Mouse (Mus musculus): ENCODE results near the gene Tmem40.

DNA sequence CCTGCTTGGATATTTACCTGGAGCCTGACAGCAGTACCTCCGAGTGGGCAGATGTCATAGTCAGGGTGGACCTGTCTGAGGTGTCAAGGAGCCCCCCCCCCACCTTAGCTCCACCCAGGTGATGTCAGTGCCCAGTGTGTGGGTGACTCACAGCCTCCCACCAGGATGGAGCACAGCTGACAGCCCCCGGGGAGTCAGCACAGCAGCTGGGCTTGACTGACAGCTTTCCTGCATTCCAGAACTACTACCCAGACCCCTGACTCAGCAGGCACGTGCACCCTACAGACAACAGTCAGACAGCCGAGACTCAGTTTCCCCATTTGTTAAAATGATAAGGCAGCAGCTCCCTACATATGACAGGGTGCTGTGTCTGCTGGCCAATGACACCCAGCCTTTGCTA, 1.2 kb downstream of the Tmem40 start:
- TF ChIP-seq CTCF (IDR thresholded peaks at IDR 0.05 in 2 of 3, conservative IDR thresholded peaks at IDR 0.05 in 1 of 3; ENCODE audit: control insufficient read depth in 1 of 3, insufficient read depth in 1 of 3, low read depth in 2 of 3, low read length in 3 of 3, poor library complexity in 1 of 3, severe bottlenecking in 1 of 3) (no peak), POLR2A (IDR thresholded peaks at IDR 0.05; ENCODE audit: control insufficient read depth in 1 of 2, insufficient read depth in 1 of 2, low read depth in 1 of 2, low read length in 2 of 2, poor library complexity in 1 of 2) (no peak), USF2 (IDR thresholded peaks at IDR 0.05; ENCODE audit: borderline replicate concordance in 1 of 2, insufficient read depth in 1 of 2, low read depth in 1 of 2, low read length in 2 of 2) (no peak), HCFC1 (IDR thresholded peaks at IDR 0.05; ENCODE audit: low read depth, low read length) (no peak), GATA1 (IDR thresholded peaks at IDR 0.05; ENCODE audit: low read depth, low read length) (no peak), ZNF384 (IDR thresholded peaks at IDR 0.05; ENCODE audit: low read depth, low read length) (no peak), ELF1 (IDR thresholded peaks at IDR 0.05; ENCODE audit: low read depth, low read length) (no peak), MYB (IDR thresholded peaks at IDR 0.05; ENCODE audit: low read depth, low read length) (no peak), EP300 (IDR thresholded peaks at IDR 0.05; ENCODE audit: low read depth in 1 of 2, low read length in 2 of 2) (no peak), TCF12 (IDR thresholded peaks at IDR 0.05; ENCODE audit: low read depth, low read length) (no peak)
